Mouse (Mus musculus): ENCODE results near the gene Tmem175. TPM values are rescaled to one million over a fixed set of nuclear protein-coding genes. Genes with fewer than 3 reads are reported as not detected.
"Not testable (repeated sequence)": the region's sequence is repeated elsewhere in the genome, so short reads cannot be mapped to it uniquely, and the experiment has no call there.

The Tmem175 gene
- polyA plus RNA-seq, 1 experiment, result 50.8 TPM

DNA sequence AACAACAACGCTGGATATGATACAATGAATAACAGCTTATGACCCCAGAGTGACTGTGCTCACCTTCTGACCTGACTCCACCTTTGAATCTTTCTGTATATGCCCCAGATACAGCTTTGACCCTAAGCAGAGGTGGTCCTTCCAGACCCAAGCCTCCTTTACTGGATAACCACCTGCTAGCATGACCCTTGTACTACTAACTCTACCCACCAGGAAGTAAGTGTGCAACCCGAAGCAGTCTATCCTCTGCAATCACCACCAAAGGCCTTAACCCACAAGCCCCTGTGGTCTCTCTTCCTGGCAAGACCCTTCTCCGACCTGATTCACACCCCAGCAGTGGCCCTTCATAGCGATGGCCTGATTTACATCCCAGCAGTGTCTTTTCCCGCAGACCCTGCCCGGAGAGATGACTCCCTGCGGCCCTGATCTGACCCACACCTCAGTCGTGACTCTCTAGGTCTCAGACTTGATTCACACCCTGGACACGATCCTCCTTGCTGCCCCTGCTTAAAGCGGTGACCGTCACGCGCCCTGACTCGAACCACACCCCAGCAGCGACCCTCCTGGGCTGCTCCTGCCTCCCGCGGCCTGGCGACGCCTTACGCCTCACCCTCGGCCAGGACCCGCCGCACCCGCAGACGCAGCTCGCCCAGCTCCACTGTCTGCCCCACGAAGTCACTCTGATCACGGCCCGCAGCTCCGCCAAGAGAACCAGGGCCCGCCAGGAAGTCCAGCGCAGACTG, 508 bp upstream of the Tmem175 start:
- Histone ChIP-seq H3K27me3 (ENCODE audit: control insufficient read depth, insufficient read depth, low read length) (no peaks in the 10 kb centered on the region), H3K4me3 (replicated peaks; ENCODE audit: insufficient read depth, low read depth, low read length) (peak overlapping the region; percentile 85), H3K27ac (ENCODE audit: insufficient read depth, low read length) (peak overlapping the region; percentile 76), H3K4me1 (ENCODE audit: control insufficient read depth, insufficient read depth, low read length) (peaks cover 2% of the 10 kb centered on the region; the same call in 1 of the 2 replicates)
- no peak for DNase-seq
- TF ChIP-seq POLR2A (IDR thresholded peaks at IDR 0.05; ENCODE audit: borderline replicate concordance, insufficient read depth, low read length), result no peak
- no peak for TF ChIP-seq CTCF (IDR thresholded peaks at IDR 0.05; ENCODE audit: borderline replicate concordance, insufficient read depth, low read depth, low read length)
- WGBS, result 1% methylated on average over 32 of the region's 32 CpGs

DNA sequence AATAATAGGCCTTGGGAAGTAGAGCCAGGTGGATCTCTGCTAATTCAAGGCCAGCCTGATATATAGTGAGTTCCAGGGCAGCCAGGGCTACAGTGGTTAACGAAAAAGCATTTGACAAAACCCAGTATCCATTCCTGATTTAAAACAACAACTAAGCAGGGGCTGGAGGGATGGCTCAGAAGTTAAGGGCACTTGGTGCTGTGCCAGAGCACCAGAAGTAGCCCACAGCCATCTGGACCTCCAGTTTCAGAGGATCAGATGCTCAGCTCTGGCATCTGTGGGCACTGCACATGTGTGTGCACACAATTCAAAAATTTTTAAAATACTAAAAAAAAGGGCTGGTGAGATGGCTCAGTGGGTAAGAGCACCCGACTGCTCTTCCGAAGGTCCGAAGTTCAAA, 4.1 kb downstream of the Tmem175 start:
- H3K27me3 ChIP-seq (ENCODE audit: control insufficient read depth, insufficient read depth, low read length), result no peaks in the 10 kb centered on the region

DNA sequence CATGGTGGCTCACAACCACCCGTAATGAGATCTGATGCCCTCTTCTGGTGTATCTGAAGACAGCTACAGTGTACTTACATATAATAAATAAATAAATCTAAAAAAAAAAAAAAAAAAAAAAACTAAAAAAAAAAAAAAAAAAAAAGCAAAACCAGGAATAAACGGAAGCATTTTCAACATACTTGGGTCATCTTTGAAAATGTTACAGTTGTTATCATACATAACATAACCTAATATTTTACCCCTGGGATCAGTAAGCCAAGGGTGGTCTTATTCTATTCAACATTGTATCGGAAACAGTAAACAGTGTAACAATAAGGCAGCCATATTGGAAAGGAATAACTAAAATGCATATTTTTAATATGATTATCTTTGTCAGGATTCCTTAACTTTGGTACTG, 4.5 kb downstream of the Tmem175 start:
- DNase-seq; H3K27me3 ChIP-seq (ENCODE audit: control insufficient read depth, insufficient read depth, low read length); H3K4me1 ChIP-seq (ENCODE audit: control insufficient read depth, insufficient read depth, low read length); H3K4me3 ChIP-seq (replicated peaks; ENCODE audit: insufficient read depth, low read depth, low read length); H3K27ac ChIP-seq (ENCODE audit: insufficient read depth, low read length): not testable (repeated sequence)
- WGBS, result 56% methylated on average over 3 of the region's 3 CpGs

More for the DNA sequence above, 4.1 kb downstream of the Tmem175 start:
- Histone ChIP-seq H3K27ac (ENCODE audit: insufficient read depth, low read length) (no peak overlapping the region), H3K4me3 (replicated peaks; ENCODE audit: insufficient read depth, low read depth, low read length) (no peak overlapping the region), H3K4me1 (ENCODE audit: control insufficient read depth, insufficient read depth, low read length) (no peaks in the 10 kb centered on the region)
- DNase-seq, result no peak
- WGBS, result 39% methylated on average over 4 of the region's 4 CpGs
- TF ChIP-seq POLR2A (IDR thresholded peaks at IDR 0.05; ENCODE audit: borderline replicate concordance, insufficient read depth, low read length), result no peak
- no peak for TF ChIP-seq CTCF (IDR thresholded peaks at IDR 0.05; ENCODE audit: borderline replicate concordance, insufficient read depth, low read depth, low read length)

DNA sequence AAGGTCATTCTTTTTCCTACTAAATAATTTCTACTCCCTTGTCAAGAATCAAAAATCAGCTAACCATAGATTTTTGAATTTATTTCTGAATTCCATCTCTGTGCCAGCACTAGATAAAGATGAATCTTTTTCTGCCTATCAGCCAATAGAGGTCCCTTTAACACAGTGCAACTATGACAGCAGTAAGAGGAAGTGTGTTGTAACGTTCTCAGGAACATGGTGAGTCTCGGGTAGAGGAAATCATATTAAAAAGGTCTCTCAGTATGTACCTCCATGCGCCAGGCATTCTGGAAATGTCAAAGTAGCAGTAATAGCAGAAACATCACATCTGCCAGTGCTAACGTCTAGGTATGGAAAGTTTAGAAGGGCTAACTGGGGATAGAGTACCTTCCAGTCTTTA, 6.6 kb downstream of the Tmem175 start:
- 79% methylated on average over 4 of the region's 4 CpGs for WGBS
- no peaks in the 10 kb centered on the region for H3K27me3 ChIP-seq (ENCODE audit: control insufficient read depth, insufficient read depth, low read length)
- H3K4me3 ChIP-seq (replicated peaks; ENCODE audit: insufficient read depth, low read depth, low read length), result no peak overlapping the region
- no peaks in the 10 kb centered on the region for H3K4me1 ChIP-seq (ENCODE audit: control insufficient read depth, insufficient read depth, low read length)
- TF ChIP-seq CTCF (IDR thresholded peaks at IDR 0.05; ENCODE audit: borderline replicate concordance, insufficient read depth, low read depth, low read length) (no peak), POLR2A (IDR thresholded peaks at IDR 0.05; ENCODE audit: borderline replicate concordance, insufficient read depth, low read length) (no peak)
- H3K27ac ChIP-seq (ENCODE audit: insufficient read depth, low read length), result no peak overlapping the region
- no peak for DNase-seq

DNA sequence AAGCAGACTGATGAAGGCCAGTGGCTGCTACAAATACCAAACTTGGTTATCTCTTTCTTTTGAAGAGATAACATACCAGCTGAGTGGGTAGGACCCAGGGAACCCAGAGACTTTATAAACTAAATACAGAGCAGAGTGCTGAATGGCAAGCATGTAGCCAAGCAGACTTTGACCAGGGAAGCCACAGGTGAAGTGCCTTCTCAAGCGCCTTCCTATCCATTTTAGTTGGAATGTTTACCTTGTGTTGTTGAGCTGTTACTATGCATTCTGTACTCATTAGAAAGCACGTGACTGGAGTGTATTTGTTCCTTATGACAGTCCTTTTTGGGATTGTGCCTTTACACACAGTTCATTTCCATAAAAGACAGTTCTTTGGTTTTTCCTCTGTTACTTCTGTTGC, 14.1 kb downstream of the Tmem175 start:
- Histone ChIP-seq H3K4me1 (ENCODE audit: control insufficient read depth, insufficient read depth, low read length) (peaks cover 9% of the 10 kb centered on the region), H3K27me3 (ENCODE audit: control insufficient read depth, insufficient read depth, low read length) (no peaks in the 10 kb centered on the region), H3K27ac (ENCODE audit: insufficient read depth, low read length) (no peak overlapping the region), H3K4me3 (replicated peaks; ENCODE audit: insufficient read depth, low read depth, low read length) (no peak overlapping the region)
- no peak for DNase-seq
- 93% methylated on average over 2 of the region's 2 CpGs for WGBS
- no peak for TF ChIP-seq CTCF (IDR thresholded peaks at IDR 0.05; ENCODE audit: borderline replicate concordance, insufficient read depth, low read depth, low read length)
- TF ChIP-seq POLR2A (IDR thresholded peaks at IDR 0.05; ENCODE audit: borderline replicate concordance, insufficient read depth, low read length), result no peak

DNA sequence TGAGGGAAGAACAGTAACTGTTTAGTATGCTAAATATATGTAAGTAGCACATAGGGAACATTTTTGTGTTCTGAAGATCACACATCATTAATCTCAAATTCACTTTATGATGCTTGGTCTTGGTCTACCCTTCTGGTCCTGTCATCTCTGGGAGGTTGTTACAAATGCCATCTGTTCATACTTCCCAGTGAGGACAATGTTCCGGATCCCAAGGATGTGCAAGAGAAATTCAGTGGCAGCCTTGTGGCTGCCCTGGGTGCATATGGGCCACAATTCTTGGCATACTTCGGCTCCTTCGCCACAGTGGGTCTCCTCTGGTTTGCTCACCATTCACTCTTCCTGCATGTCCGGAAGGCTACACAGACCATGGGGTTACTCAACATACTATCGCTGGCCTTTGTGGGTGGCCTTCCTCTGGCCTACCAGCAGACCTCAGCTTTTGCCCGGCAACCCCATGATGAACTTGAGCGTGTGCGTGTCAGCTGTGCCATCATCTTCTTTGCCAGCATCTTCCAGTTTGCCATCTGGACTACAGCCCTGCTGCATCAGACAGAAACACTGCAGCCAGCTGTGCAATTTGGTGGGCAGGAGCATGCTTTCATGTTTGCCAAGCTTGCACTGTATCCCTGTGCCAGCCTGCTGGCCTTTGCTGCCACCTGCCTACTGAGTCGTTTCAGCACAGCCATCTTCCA, 16.2 kb downstream of the Tmem175 start:
- 11% methylated on average over 9 of the region's 9 CpGs for WGBS
- H3K27ac ChIP-seq (ENCODE audit: insufficient read depth, low read length), result peak overlapping the region; percentile 29
- H3K27me3 ChIP-seq (ENCODE audit: control insufficient read depth, insufficient read depth, low read length), result no peaks in the 10 kb centered on the region
- DNase-seq, result peak; percentile 65 to 70
- TF ChIP-seq CTCF (IDR thresholded peaks at IDR 0.05; ENCODE audit: borderline replicate concordance, insufficient read depth, low read depth, low read length) (peak; percentile 66), POLR2A (IDR thresholded peaks at IDR 0.05; ENCODE audit: borderline replicate concordance, insufficient read depth, low read length) (no peak)
- H3K4me3 ChIP-seq (replicated peaks; ENCODE audit: insufficient read depth, low read depth, low read length), result no peak overlapping the region
- peaks cover 26% of the 10 kb centered on the region for H3K4me1 ChIP-seq (ENCODE audit: control insufficient read depth, insufficient read depth, low read length)

DNA sequence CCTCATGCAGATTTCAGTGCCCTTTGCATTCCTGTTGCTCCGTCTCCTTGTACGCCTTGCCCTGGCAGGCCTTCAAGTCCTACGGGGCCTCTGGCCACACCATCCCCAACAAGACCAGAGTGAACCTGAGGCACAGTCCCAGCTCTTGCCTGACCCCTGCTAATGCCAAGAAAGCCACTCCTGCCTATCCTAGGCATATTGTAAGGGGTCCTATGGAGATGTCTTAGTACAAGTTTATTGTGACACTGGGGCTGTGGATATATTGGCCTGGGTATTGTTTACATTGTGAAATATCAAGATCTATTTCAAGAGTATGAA, 16.7 kb downstream of the Tmem175 start:
- Histone ChIP-seq H3K27ac (ENCODE audit: insufficient read depth, low read length) (peak overlapping the region; percentile 29; the same call in 1 of the 2 replicates), H3K4me3 (replicated peaks; ENCODE audit: insufficient read depth, low read depth, low read length) (no peak overlapping the region), H3K4me1 (ENCODE audit: control insufficient read depth, insufficient read depth, low read length) (peaks cover 29% of the 10 kb centered on the region), H3K27me3 (ENCODE audit: control insufficient read depth, insufficient read depth, low read length) (no peaks in the 10 kb centered on the region)
- DNase-seq, result no peak
- no peak for TF ChIP-seq POLR2A (IDR thresholded peaks at IDR 0.05; ENCODE audit: borderline replicate concordance, insufficient read depth, low read length)
- TF ChIP-seq CTCF (IDR thresholded peaks at IDR 0.05; ENCODE audit: borderline replicate concordance, insufficient read depth, low read depth, low read length), result no peak
- 2% methylated on average over 3 of the region's 3 CpGs for WGBS

DNA sequence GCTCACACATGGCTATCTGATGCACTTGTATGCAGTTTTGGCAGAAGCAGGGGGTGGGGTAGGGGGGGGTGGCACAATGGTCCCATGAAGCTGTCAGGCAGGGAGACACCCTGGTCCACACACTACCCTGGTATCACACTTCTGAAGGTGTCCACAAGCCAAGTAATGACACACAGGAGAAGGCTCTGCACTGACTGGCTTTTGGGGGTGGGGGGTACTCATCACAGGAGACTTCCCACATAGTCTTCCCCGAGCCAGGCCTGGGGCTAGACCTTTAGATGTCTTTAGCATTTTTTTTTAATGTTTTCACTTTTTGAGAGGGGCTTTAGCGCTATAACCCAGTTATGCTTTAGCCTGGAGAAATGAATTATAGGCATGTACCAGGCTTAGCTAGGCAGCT, 17.7 kb downstream of the Tmem175 start:
- no peak for DNase-seq
- H3K27me3 ChIP-seq (ENCODE audit: control insufficient read depth, insufficient read depth, low read length), result no peaks in the 10 kb centered on the region

More for the DNA sequence above, 17.7 kb downstream of the Tmem175 start:
- Histone ChIP-seq H3K27ac (ENCODE audit: insufficient read depth, low read length) (no peak overlapping the region), H3K4me1 (ENCODE audit: control insufficient read depth, insufficient read depth, low read length) (peaks cover 33% of the 10 kb centered on the region), H3K4me3 (replicated peaks; ENCODE audit: insufficient read depth, low read depth, low read length) (no peak overlapping the region)
- 94% methylated on average over 2 of the region's 2 CpGs for WGBS
- TF ChIP-seq POLR2A (IDR thresholded peaks at IDR 0.05; ENCODE audit: borderline replicate concordance, insufficient read depth, low read length) (no peak), CTCF (IDR thresholded peaks at IDR 0.05; ENCODE audit: borderline replicate concordance, insufficient read depth, low read depth, low read length) (no peak)
